Mouse (Mus musculus) spleen, postnatal 36 days (tissue): ENCODE results near the gene Coa4.
"Not testable (repeated sequence)": the region's sequence is repeated elsewhere in the genome, so short reads cannot be mapped to it uniquely, and the experiment has no call there.

Experiments
- DNase-seq, 2 experiments: peaks; one replicate each; pipeline ENCODE4 v3.0.0; 2022; ENCODE audit warnings: low spot score in 2 of 2, mixed read lengths in 1 of 2

The Coa4 gene

GRCm38 (mm10) chr7:100559331-100559730, 22.5 kb downstream of the Coa4 start:
- DNase-seq, result peak in 1 of 2 experiments; percentile 24

GRCm38 (mm10) chr7:100561861-100562587, 25.2 kb downstream of the Coa4 start:
- DNase-seq, result no peak

- not testable (repeated sequence) for DNase-seq
These were observed 30.4 kb downstream of the Coa4 start for GRCm38 (mm10) chr7:100567238-100567637.

- no peak for DNase-seq
These were observed 33.0 kb downstream of the Coa4 start for GRCm38 (mm10) chr7:100569907-100570306.

- no peak for DNase-seq
These were observed 34.3 kb downstream of the Coa4 start for GRCm38 (mm10) chr7:100570930-100571715.

GRCm38 (mm10) chr7:100572061-100572460, 35.2 kb downstream of the Coa4 start:
- no peak for DNase-seq

- no peak for DNase-seq
These were observed 35.8 kb downstream of the Coa4 start for GRCm38 (mm10) chr7:100572704-100573103.

GRCm38 (mm10) chr7:100578794-100579193, 41.9 kb downstream of the Coa4 start:
- DNase-seq, result no peak

GRCm38 (mm10) chr7:100582235-100582634, 45.4 kb downstream of the Coa4 start:
- DNase-seq, result no peak

GRCm38 (mm10) chr7:100582727-100583236, 45.9 kb downstream of the Coa4 start:
- DNase-seq, result peak; percentile 81 to 84

GRCm38 (mm10) chr7:100589816-100590215, 52.9 kb downstream of the Coa4 start:
- DNase-seq, result no peak
